Mouse (Mus musculus) embryonic fibroblast, embryonic 13.5 days (primary cell): Measurements from ENCODE around the gene C1qtnf4.

Experiments used
- CTCF ChIP-seq: IDR thresholded peaks from 2 replicates; pipeline ENCODE4 v1.5.1; 2011; ENCODE audit warnings: mild to moderate bottlenecking, control low read depth, low read length, moderate library complexity, borderline replicate concordance; ENCODE audit not compliant: insufficient read depth
- POLR2A ChIP-seq: IDR thresholded peaks from 2 replicates; pipeline ENCODE4 v1.6.1; 2011; ENCODE audit warnings: low read depth, mild to moderate bottlenecking, control low read depth, low read length, moderate library complexity

GRCm38 (mm10) chr2:90904856-90905224 lies 19.2 kb downstream of the C1qtnf4 start:
- TF ChIP-seq CTCF (no peak), POLR2A (no peak)
